Mouse (Mus musculus): ENCODE data around the gene Scrn2. TPM values are rescaled to one million over a fixed set of nuclear protein-coding genes. Genes with fewer than 3 reads are reported as not detected.

Gene Scrn2
- polyA plus RNA-seq (2015; fragmentation: Nextera tagmentation; extraction: Ambion mirVana), result 13.7 and 16.7 TPM in 2 replicates

DNA sequence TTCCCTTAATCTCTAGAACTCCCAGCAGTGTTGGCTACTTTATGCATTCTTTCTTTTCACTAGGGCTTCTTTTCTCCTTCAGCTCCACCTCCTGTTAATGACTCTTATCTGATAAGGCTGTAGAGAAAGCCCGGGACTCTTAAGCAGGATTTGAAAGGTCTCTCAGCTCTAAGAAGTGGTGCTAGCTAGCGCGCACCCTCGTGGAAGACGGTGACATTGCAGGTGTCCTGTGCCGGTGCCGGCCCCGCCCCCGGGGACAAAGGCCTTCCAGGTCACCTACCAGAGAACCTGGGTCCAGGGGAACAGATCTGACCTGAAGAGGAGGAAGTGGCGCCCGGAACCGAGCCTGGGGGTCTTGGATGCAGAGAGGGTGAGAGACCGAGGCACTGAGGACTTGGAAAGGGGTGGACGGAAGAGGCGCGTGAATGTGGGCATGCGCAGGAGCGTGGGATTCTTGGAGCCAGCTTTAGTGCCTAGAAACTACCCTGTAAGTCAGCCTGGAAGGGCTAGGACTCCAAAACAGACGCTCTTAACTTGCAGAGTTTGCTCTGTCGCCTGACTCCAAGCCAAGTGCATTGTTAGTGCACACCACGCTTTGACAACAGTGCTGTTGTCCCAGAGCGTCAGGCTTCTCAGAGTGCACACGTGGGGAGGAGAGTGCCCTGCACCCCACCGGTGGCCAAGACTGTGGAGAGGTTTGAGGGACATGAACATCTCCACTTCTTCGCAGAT, at the start of gene Scrn2:
Gene Scrn2 (plus strand): TSS at position 253 of the 732 bp plus-strand sequence.
- Histone ChIP-seq H3K36me3 (ENCODE audit: control insufficient read depth, insufficient read depth, low read length) (no peaks in the 10 kb centered on the region), H3K4me1 (ENCODE audit: control insufficient read depth, insufficient read depth, low read length) (peaks cover 8% of the 10 kb centered on the region; the same call in 1 of the 2 replicates), H3K9me3 (replicated peaks; ENCODE audit: control insufficient read depth, low read length, poor library complexity, severe bottlenecking) (no peaks in the 10 kb centered on the region), H3K4me3 (ENCODE audit: low read depth, low read length) (peak within 1 kb of the TSS; percentile 79), H3K27ac (ENCODE audit: low read length) (peak within 1 kb of the TSS; percentile 82), H3K9ac (ENCODE audit: low read depth, low read length) (peak within 1 kb of the TSS; percentile 85), H3K4me2 (ENCODE audit: low read length) (peak within 1 kb of the TSS; percentile 83), H3K27me3 (ENCODE audit: control insufficient read depth, insufficient read depth, low read depth, low read length) (peaks cover 5% of the 10 kb centered on the region)
- under 1% methylated on average over 25 of the region's 25 CpGs for WGBS
- ATAC-seq, result peak; percentile 74

GRCm38 (mm10) chr11:96980021-96980420, 49.7 kb upstream of the Scrn2 start:
- H3K36me3 ChIP-seq (ENCODE audit: control insufficient read depth, insufficient read depth, low read length), result no peaks in the 10 kb centered on the region
- no peak for ATAC-seq
- H3K4me2 ChIP-seq (ENCODE audit: low read length), result no peak overlapping the region
- no peak overlapping the region for H3K9ac ChIP-seq (ENCODE audit: low read depth, low read length)
- peaks cover 4% of the 10 kb centered on the region; the same call in 1 of the 2 replicates for H3K27me3 ChIP-seq (ENCODE audit: control insufficient read depth, insufficient read depth, low read depth, low read length)
- no peaks in the 10 kb centered on the region for H3K9me3 ChIP-seq (replicated peaks; ENCODE audit: control insufficient read depth, low read length, poor library complexity, severe bottlenecking)
- H3K4me3 ChIP-seq (ENCODE audit: low read depth, low read length), result no peak overlapping the region
- 75% methylated on average over 5 of the region's 5 CpGs for WGBS
- H3K27ac ChIP-seq (ENCODE audit: low read length), result no peak overlapping the region
- peaks cover 19% of the 10 kb centered on the region for H3K4me1 ChIP-seq (ENCODE audit: control insufficient read depth, insufficient read depth, low read length)

DNA sequence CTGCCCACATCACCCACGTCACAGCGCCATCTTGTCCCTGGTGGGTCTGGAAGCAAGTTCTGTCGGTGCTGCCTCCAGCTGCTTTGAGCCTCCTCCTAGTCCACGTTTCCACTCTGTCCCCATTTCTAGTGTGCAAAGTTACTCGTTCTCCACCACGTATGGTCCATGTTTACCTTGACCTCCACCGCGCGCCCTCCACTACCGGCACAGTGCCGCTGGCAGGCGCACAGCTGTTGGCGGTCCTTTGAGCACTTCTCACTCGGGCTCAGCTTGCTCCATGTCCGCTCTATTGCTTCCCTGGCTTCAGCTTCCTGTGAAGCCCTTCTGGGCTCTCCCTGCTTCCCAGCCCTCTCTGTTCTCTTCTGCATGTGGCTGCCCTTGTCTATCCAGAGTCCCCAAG, 48.3 kb upstream of the Scrn2 start:
- WGBS, result 79% methylated on average over 15 of the region's 15 CpGs
- H3K4me1 ChIP-seq (ENCODE audit: control insufficient read depth, insufficient read depth, low read length), result peaks cover 10% of the 10 kb centered on the region
- H3K27ac ChIP-seq (ENCODE audit: low read length), result no peak overlapping the region
- H3K9me3 ChIP-seq (replicated peaks; ENCODE audit: control insufficient read depth, low read length, poor library complexity, severe bottlenecking), result no peaks in the 10 kb centered on the region
- no peak overlapping the region for H3K9ac ChIP-seq (ENCODE audit: low read depth, low read length)
- H3K27me3 ChIP-seq (ENCODE audit: control insufficient read depth, insufficient read depth, low read depth, low read length), result peaks cover 4% of the 10 kb centered on the region; the same call in 1 of the 2 replicates
- ATAC-seq, result no peak
- H3K36me3 ChIP-seq (ENCODE audit: control insufficient read depth, insufficient read depth, low read length), result no peaks in the 10 kb centered on the region
- no peak overlapping the region for H3K4me2 ChIP-seq (ENCODE audit: low read length)
- H3K4me3 ChIP-seq (ENCODE audit: low read depth, low read length), result no peak overlapping the region

DNA sequence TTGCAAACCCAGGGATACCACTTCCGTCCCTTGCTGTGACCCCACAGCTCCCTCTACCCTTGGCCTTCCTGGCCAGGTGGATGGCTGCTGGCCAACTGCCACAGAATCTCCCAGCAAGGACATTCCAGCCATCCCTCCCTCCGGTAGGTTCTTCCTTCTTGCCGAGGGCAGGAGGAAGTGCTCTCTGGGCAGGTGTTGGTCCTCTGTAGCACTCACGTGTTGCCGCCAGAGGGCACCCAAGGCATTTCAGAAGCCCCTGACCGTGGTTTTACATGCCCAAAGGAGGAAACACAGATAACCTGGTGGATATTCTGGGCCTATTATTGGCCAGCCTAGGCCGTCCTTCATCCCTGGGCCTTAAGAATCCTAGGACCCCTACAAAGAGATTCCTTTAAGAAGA, 47.4 kb upstream of the Scrn2 start:
- Histone ChIP-seq H3K4me1 (ENCODE audit: control insufficient read depth, insufficient read depth, low read length) (peaks cover 7% of the 10 kb centered on the region), H3K27me3 (ENCODE audit: control insufficient read depth, insufficient read depth, low read depth, low read length) (peaks cover 6% of the 10 kb centered on the region), H3K9me3 (replicated peaks; ENCODE audit: control insufficient read depth, low read length, poor library complexity, severe bottlenecking) (no peaks in the 10 kb centered on the region), H3K9ac (ENCODE audit: low read depth, low read length) (peak overlapping the region; percentile 23; the same call in 1 of the 2 replicates), H3K4me2 (ENCODE audit: low read length) (peak overlapping the region; percentile 26; the same call in 1 of the 2 replicates), H3K4me3 (ENCODE audit: low read depth, low read length) (no peak overlapping the region), H3K27ac (ENCODE audit: low read length) (no peak overlapping the region), H3K36me3 (ENCODE audit: control insufficient read depth, insufficient read depth, low read length) (no peaks in the 10 kb centered on the region)
- no peak for ATAC-seq
- WGBS, result 2% methylated on average over 7 of the region's 7 CpGs

GRCm38 (mm10) chr11:96982859-96983258, 46.9 kb upstream of the Scrn2 start, which contains the start of gene Sp2:
Gene Sp2, minus strand, starts transcription at chr11:96982959.
- peak within 1 kb of the TSS; percentile 26; the same call in 1 of the 2 replicates for H3K4me2 ChIP-seq (ENCODE audit: low read length)
- H3K4me1 ChIP-seq (ENCODE audit: control insufficient read depth, insufficient read depth, low read length), result peaks cover 11% of the 10 kb centered on the region
- H3K4me3 ChIP-seq (ENCODE audit: low read depth, low read length), result no peak within 1 kb of the TSS
- H3K36me3 ChIP-seq (ENCODE audit: control insufficient read depth, insufficient read depth, low read length), result no peaks in the 10 kb centered on the region
- H3K27ac ChIP-seq (ENCODE audit: low read length), result no peak within 1 kb of the TSS
- 75% methylated on average over 7 of the region's 7 CpGs for whole genome bisulfite sequencing
- peak within 1 kb of the TSS; percentile 23; the same call in 1 of the 2 replicates for H3K9ac ChIP-seq (ENCODE audit: low read depth, low read length)
- H3K9me3 ChIP-seq (replicated peaks; ENCODE audit: control insufficient read depth, low read length, poor library complexity, severe bottlenecking), result no peaks in the 10 kb centered on the region
- ATAC-seq, result no peak
- peaks cover 6% of the 10 kb centered on the region for H3K27me3 ChIP-seq (ENCODE audit: control insufficient read depth, insufficient read depth, low read depth, low read length)

- no peak overlapping the region for H3K27ac ChIP-seq (ENCODE audit: low read length)
- H3K36me3 ChIP-seq (ENCODE audit: control insufficient read depth, insufficient read depth, low read length), result no peaks in the 10 kb centered on the region
- WGBS, result 23% methylated on average over 4 of the region's 4 CpGs
- H3K4me1 ChIP-seq (ENCODE audit: control insufficient read depth, insufficient read depth, low read length), result peaks cover 8% of the 10 kb centered on the region
- H3K9ac ChIP-seq (ENCODE audit: low read depth, low read length), result no peak overlapping the region
- no peak for ATAC-seq
- no peaks in the 10 kb centered on the region for H3K9me3 ChIP-seq (replicated peaks; ENCODE audit: control insufficient read depth, low read length, poor library complexity, severe bottlenecking)
- peaks cover 6% of the 10 kb centered on the region for H3K27me3 ChIP-seq (ENCODE audit: control insufficient read depth, insufficient read depth, low read depth, low read length)
- no peak overlapping the region for H3K4me2 ChIP-seq (ENCODE audit: low read length)
- H3K4me3 ChIP-seq (ENCODE audit: low read depth, low read length), result no peak overlapping the region
These were observed 44.8 kb upstream of the Scrn2 start for GRCm38 (mm10) chr11:96984903-96985302.

DNA sequence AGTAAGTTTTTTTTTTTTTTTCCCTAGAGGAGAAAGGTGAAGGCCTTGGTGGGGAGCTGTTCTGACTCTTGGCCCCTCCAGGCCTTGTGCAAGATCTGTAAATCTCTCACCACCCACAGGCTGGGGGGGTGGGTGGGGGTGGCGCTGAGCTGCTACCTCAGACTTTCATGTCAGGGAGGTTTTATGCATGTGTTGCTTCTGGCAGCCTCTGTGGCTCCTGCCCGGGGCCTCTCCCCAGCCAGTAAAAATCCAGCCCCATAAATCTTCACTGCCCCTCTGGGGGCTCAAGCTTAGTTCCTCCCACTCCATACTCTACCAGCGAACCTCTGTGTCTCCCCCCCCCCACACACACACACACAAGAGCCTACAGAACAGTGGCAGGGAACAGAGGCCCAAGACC, 43.3 kb upstream of the Scrn2 start:
- no peak overlapping the region for H3K9ac ChIP-seq (ENCODE audit: low read depth, low read length)
- WGBS, result 48% methylated on average over 3 of the region's 3 CpGs
- H3K4me3 ChIP-seq (ENCODE audit: low read depth, low read length), result no peak overlapping the region
- H3K36me3 ChIP-seq (ENCODE audit: control insufficient read depth, insufficient read depth, low read length), result no peaks in the 10 kb centered on the region
- peaks cover 6% of the 10 kb centered on the region for H3K27me3 ChIP-seq (ENCODE audit: control insufficient read depth, insufficient read depth, low read depth, low read length)
- H3K27ac ChIP-seq (ENCODE audit: low read length), result no peak overlapping the region
- H3K4me1 ChIP-seq (ENCODE audit: control insufficient read depth, insufficient read depth, low read length), result peaks cover 8% of the 10 kb centered on the region
- H3K4me2 ChIP-seq (ENCODE audit: low read length), result no peak overlapping the region
- no peak for ATAC-seq
- H3K9me3 ChIP-seq (replicated peaks; ENCODE audit: control insufficient read depth, low read length, poor library complexity, severe bottlenecking), result no peaks in the 10 kb centered on the region

DNA sequence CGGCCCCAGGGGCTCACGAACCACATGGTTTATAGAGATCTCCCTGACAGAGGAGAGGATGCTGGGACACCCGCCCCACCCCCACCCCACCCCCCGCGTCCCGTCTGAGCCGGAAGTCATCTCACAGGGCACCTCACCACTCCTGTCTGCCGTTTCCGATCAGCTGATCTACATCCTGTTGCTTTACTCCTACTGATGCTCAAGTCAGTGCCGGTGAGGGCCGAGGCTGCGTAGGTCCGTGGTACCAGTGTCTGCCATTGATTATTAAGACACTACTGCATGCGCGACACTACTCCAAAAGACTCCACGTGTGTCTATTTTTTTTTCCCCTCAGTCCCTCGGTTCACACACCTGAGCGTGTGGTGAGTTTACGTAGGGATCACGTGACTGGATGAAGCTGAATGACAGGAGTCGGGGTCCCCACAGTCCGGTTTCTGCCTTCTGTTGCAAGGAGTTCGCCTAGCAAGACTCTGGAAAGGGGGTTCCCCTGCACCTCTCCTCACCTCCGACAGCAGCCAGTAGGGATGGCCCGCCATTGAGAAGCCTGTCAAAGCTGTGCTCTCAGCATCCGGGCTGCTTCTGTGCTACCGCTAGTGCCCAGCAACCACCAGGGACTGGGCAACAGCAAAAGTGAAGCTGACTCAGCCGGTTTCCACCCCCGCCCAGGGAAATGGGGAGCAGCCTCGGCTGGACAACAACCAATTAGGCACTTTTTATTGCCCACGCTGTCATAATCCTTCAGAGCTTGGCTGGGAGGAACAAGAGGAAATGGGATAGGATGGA, 41.7 kb upstream of the Scrn2 start:
- H3K4me2 ChIP-seq (ENCODE audit: low read length), result peak overlapping the region; percentile 75
- peak; percentile 74 for ATAC-seq
- peak overlapping the region; percentile 45 for H3K4me3 ChIP-seq (ENCODE audit: low read depth, low read length)
- peak overlapping the region; percentile 69 for H3K27ac ChIP-seq (ENCODE audit: low read length)
- peaks cover 6% of the 10 kb centered on the region for H3K27me3 ChIP-seq (ENCODE audit: control insufficient read depth, insufficient read depth, low read depth, low read length)
- peaks cover 8% of the 10 kb centered on the region for H3K4me1 ChIP-seq (ENCODE audit: control insufficient read depth, insufficient read depth, low read length)
- H3K9me3 ChIP-seq (replicated peaks; ENCODE audit: control insufficient read depth, low read length, poor library complexity, severe bottlenecking), result no peaks in the 10 kb centered on the region
- no peaks in the 10 kb centered on the region for H3K36me3 ChIP-seq (ENCODE audit: control insufficient read depth, insufficient read depth, low read length)
- WGBS, result 6% methylated on average over 31 of the region's 31 CpGs
- H3K9ac ChIP-seq (ENCODE audit: low read depth, low read length), result peak overlapping the region; percentile 69

GRCm38 (mm10) chr11:96991501-96991900, 38.2 kb upstream of the Scrn2 start:
- Histone ChIP-seq H3K4me3 (ENCODE audit: low read depth, low read length) (no peak overlapping the region), H3K4me2 (ENCODE audit: low read length) (no peak overlapping the region), H3K27ac (ENCODE audit: low read length) (no peak overlapping the region), H3K9ac (ENCODE audit: low read depth, low read length) (no peak overlapping the region), H3K36me3 (ENCODE audit: control insufficient read depth, insufficient read depth, low read length) (no peaks in the 10 kb centered on the region), H3K27me3 (ENCODE audit: control insufficient read depth, insufficient read depth, low read depth, low read length) (peaks cover 2% of the 10 kb centered on the region), H3K9me3 (replicated peaks; ENCODE audit: control insufficient read depth, low read length, poor library complexity, severe bottlenecking) (no peaks in the 10 kb centered on the region), H3K4me1 (ENCODE audit: control insufficient read depth, insufficient read depth, low read length) (peaks cover 8% of the 10 kb centered on the region)
- ATAC-seq, result no peak
- WGBS, result 79% methylated on average over 5 of the region's 5 CpGs
